Mouse (Mus musculus) forebrain, embryonic 12.5 days (tissue): ENCODE data around the gene Stard10. TPM values are rescaled to one million over a fixed set of nuclear protein-coding genes. Genes with fewer than 3 reads are reported as not detected.

Experiments used
- ATAC-seq: fragments of 200-750 bp; cut with Nextera tagmentation; 2 replicates; pipeline ENCODE4 v1.8.0; 2017; ENCODE audit warnings: moderate TSS enrichment; ENCODE audit not compliant: low FRiP score
- H3K27ac ChIP-seq: fragments of 300-500 bp; sonication (generic); 2 replicates; pipeline ENCODE4 v1.5.1; 2016; ENCODE audit warnings: mild to moderate bottlenecking
- H3K27me3 ChIP-seq: fragments of 300-500 bp; sonication (generic); 2 replicates; pipeline ENCODE4 v1.6.1; 2016; ENCODE audit warnings: mild to moderate bottlenecking
- H3K36me3 ChIP-seq: fragments of 300-500 bp; sonication (generic); replicated peaks from 2 replicates; pipeline ENCODE4 v1.6.1; 2016; ENCODE audit warnings: mild to moderate bottlenecking
- H3K4me1 ChIP-seq: fragments of 300-500 bp; sonication (generic); 2 replicates; pipeline ENCODE4 v1.6.1; 2016
- H3K4me2 ChIP-seq: fragments of 300-500 bp; sonication (generic); 2 replicates; pipeline ENCODE4 v1.6.1; 2016; ENCODE audit warnings: mild to moderate bottlenecking, moderate library complexity
- H3K4me3 ChIP-seq: fragments of 300-500 bp; sonication (generic); replicated peaks from 2 replicates; pipeline ENCODE4 v1.5.1; 2016; ENCODE audit warnings: mild to moderate bottlenecking
- H3K9ac ChIP-seq: fragments of 300-500 bp; sonication (generic); 2 replicates; pipeline ENCODE4 v1.6.1; 2016; ENCODE audit warnings: mild to moderate bottlenecking
- H3K9me3 ChIP-seq: fragments of 300-500 bp; sonication (generic); 2 replicates; pipeline ENCODE4 v1.6.1; 2016
- WGBS: fragments of 180-500 bp; shearing (Covaris S2); methylation state at CpG from one replicate; pipeline ENCODE4 v1.1.7; 2016; 5-methylcytosine and 5-hydroxymethylcytosine counted together
- polyA plus RNA-seq: library from polyadenylated mRNA; unstranded; fragments of >200 nt; fragmentation: Nextera tagmentation; extraction: Ambion mirVana; gene quantifications from 2 replicates; pipeline ENCODE4 v1.2.1, GENCODE M21; 2016

Stard10 gene
- polyA plus RNA-seq, 1 experiment from 2014 or later: 6.2 TPM

GRCm38 (mm10) chr7:101361767-101362166, 44.9 kb downstream of the Stard10 start:
- Histone ChIP-seq H3K4me1 (0 out of 2 replicates have a peak, but pooled peaks cover 2% of the 10 kb centered on the region), H3K36me3 (no peaks in the 10 kb centered on the region), H3K27me3 (no peaks in the 10 kb centered on the region), H3K4me2 (no peak overlapping the region), H3K9me3 (no peaks in the 10 kb centered on the region), H3K4me3 (no peak overlapping the region), H3K9ac (no peak overlapping the region), H3K27ac (no peak overlapping the region)
- ATAC-seq: no peak
- 67% methylated on average over 4 of the region's 4 CpGs for WGBS

- H3K9ac ChIP-seq: no peak overlapping the region
- H3K4me1 ChIP-seq: no peaks in the 10 kb centered on the region
- no peaks in the 10 kb centered on the region for H3K36me3 ChIP-seq
- no peak overlapping the region for H3K4me2 ChIP-seq
- H3K27me3 ChIP-seq: no peaks in the 10 kb centered on the region
- WGBS: 72% methylated on average over 5 of the region's 5 CpGs
- no peak for ATAC-seq
- no peak overlapping the region for H3K4me3 ChIP-seq
- H3K27ac ChIP-seq: no peak overlapping the region
- H3K9me3 ChIP-seq: no peaks in the 10 kb centered on the region
Observed at GRCm38 (mm10) chr7:101362791-101363191, 45.9 kb downstream of the Stard10 start.

DNA sequence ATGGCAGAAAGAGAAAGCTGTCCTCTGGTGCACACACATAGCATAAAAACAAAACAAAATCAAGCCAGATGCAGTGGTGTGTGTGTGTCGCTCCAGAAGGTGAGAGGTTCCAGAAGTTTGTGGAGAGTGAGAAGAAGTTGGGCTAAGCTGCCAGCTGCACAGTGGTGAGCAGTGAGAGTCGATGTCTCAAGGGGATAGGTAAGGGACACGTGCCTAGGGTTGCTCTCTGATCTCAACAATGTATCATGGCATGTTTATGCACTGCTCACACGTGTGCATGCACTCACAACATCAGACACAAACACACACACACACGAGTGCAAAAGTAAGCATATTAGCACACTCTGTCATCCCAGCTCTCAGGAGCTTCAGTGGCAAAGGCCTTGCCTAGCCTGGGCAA, 47.0 kb downstream of the Stard10 start:
- no peaks in the 10 kb centered on the region for H3K4me1 ChIP-seq
- no peaks in the 10 kb centered on the region for H3K27me3 ChIP-seq
- WGBS: 88% methylated on average over 5 of the region's 5 CpGs
- H3K9me3 ChIP-seq: no peaks in the 10 kb centered on the region
- no peak overlapping the region for H3K4me3 ChIP-seq
- no peaks in the 10 kb centered on the region for H3K36me3 ChIP-seq
- no peak for ATAC-seq
- H3K4me2 ChIP-seq: no peak overlapping the region
- H3K27ac ChIP-seq: no peak overlapping the region
- H3K9ac ChIP-seq: no peak overlapping the region

- no peak overlapping the region for H3K4me3 ChIP-seq
- H3K9me3 ChIP-seq: no peaks in the 10 kb centered on the region
- no peaks in the 10 kb centered on the region for H3K36me3 ChIP-seq
- 72% methylated on average over 11 of the region's 11 CpGs for WGBS
- H3K9ac ChIP-seq: no peak overlapping the region
- no peak overlapping the region for H3K4me2 ChIP-seq
- no peak overlapping the region for H3K27ac ChIP-seq
- no peaks in the 10 kb centered on the region for H3K27me3 ChIP-seq
- no peak for ATAC-seq
- no peaks in the 10 kb centered on the region for H3K4me1 ChIP-seq
Observed at GRCm38 (mm10) chr7:101367901-101368852, 51.3 kb downstream of the Stard10 start.

DNA sequence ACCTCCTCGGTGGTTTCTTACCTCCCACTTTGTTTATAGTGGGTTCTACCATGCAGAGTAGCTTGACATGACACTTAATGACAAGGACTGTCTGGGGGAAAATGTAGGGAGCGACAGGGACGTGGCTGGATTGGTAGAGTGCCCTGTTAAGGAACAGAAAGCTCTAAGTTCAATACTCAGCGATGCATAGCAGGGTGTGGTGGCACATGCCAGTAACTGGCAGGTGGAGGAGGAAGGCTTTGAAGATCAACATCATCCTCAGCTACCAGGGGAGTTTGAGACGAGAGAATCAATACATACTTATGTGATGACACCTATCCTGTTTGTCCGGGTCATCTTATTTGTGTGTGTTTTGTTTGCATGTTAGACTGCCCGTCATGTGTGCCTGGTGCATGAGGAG, 52.8 kb downstream of the Stard10 start:
- no peaks in the 10 kb centered on the region for H3K9me3 ChIP-seq
- H3K36me3 ChIP-seq: no peaks in the 10 kb centered on the region
- WGBS: 76% methylated on average over 7 of the region's 7 CpGs
- H3K27me3 ChIP-seq: no peaks in the 10 kb centered on the region
- H3K9ac ChIP-seq: no peak overlapping the region
- H3K27ac ChIP-seq: no peak overlapping the region
- H3K4me2 ChIP-seq: no peak overlapping the region
- ATAC-seq: no peak
- H3K4me3 ChIP-seq: no peak overlapping the region
- no peaks in the 10 kb centered on the region for H3K4me1 ChIP-seq

DNA sequence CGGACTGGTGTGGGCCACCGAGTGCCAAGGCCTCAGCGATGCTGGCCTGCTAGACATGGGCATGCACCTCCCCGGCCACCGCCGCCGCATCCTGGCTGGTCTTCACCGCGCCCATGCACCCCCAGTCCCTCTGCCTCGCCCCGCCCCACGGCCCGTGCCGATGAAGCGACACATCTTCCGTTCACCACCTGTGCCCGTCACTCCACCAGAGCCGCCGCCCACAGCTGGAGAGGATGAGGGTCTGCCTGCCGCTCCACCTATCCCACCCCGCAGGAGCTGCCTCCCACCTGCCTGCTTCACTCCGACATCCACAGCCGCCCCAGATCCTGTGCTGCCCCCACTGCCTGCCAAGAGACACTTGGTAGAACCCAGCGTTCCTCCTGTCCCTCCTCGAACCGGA, 56.2 kb downstream of the Stard10 start:
- Histone ChIP-seq H3K4me2 (no peak overlapping the region), H3K4me1 (peaks cover 6% of the 10 kb centered on the region), H3K9ac (no peak overlapping the region), H3K27ac (no peak overlapping the region), H3K9me3 (no peaks in the 10 kb centered on the region), H3K4me3 (no peak overlapping the region), H3K27me3 (no peaks in the 10 kb centered on the region), H3K36me3 (no peaks in the 10 kb centered on the region)
- WGBS: 87% methylated on average over 25 of the region's 26 CpGs
- no peak for ATAC-seq

DNA sequence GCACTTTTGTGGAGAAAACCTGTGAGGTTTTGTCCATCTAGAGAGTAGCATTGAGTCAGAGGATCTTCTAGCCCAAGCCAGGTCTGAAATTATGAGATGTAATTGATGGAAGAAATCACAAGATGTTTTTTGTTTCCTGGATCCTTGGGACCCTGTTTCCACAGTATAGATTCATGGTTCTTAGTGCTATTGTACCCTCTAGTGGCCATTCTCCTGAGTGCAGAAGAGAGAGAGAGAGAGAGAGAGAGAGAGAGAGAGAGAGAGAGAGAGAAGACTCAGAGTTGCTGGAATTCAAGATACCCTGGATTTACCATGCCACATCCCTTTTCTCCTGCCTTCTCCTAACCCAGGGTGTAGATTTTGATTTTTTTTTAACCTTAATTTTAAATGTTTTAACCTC, 57.3 kb downstream of the Stard10 start:
- Histone ChIP-seq H3K4me3 (no peak overlapping the region), H3K4me2 (no peak overlapping the region), H3K36me3 (no peaks in the 10 kb centered on the region), H3K4me1 (peaks cover 10% of the 10 kb centered on the region), H3K27ac (no peak overlapping the region), H3K27me3 (no peaks in the 10 kb centered on the region), H3K9me3 (no peaks in the 10 kb centered on the region), H3K9ac (no peak overlapping the region)
- ATAC-seq: peak; percentile 64

DNA sequence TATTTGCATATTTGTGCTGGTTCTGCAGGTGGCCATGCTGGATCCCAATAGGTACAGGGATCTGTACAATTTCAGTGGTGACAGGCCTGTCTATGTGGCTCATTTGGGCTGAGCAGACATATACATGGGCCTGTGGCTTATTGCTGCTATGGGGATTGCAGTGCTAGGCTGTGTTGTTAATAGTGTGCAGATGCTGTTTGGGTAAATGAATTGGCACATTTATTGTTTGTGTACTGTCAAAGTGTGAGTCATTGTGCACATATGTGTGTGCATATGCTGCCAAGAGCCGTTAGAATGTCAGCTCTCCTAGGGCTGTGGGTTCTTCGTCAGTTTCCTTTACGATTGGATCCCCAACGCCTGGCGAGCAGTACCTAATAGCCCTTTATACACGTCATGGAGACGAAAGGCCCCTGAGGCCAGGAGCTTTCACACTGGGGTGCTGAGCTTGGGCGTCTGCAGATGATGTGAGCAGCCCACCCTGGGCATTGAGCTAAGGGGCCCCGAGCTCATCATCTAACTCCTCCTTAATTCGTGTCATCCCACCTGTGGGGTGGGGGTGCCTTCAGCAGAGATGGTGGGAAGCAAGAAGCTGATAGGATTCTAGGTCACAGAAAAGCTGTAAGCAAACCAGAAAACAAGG, 59.9 kb downstream of the Stard10 start:
- H3K9ac ChIP-seq: no peak overlapping the region

GRCm38 (mm10) chr7:101377741-101378262, 60.9 kb downstream of the Stard10 start:
- Histone ChIP-seq H3K36me3 (no peaks in the 10 kb centered on the region), H3K4me1 (peaks cover 10% of the 10 kb centered on the region), H3K9me3 (no peaks in the 10 kb centered on the region), H3K4me3 (no peak overlapping the region), H3K27ac (0 out of 2 replicates have a peak overlapping the region, but pooled peaks have one; percentile 25), H3K27me3 (no peaks in the 10 kb centered on the region), H3K9ac (no peak overlapping the region), H3K4me2 (peak overlapping the region; percentile 19)
- 18% methylated on average over 6 of the region's 7 CpGs for WGBS
- peak; percentile 53; the same call in 1 of the 2 replicates for ATAC-seq

More for the DNA sequence above, 59.9 kb downstream of the Stard10 start:
- no peak for ATAC-seq
- Histone ChIP-seq H3K4me2 (no peak overlapping the region), H3K27me3 (no peaks in the 10 kb centered on the region), H3K27ac (no peak overlapping the region), H3K4me1 (peaks cover 10% of the 10 kb centered on the region), H3K9me3 (no peaks in the 10 kb centered on the region), H3K36me3 (no peaks in the 10 kb centered on the region), H3K4me3 (no peak overlapping the region)
- WGBS: 72% methylated on average over 10 of the region's 10 CpGs

GRCm38 (mm10) chr7:101378285-101378684, 61.4 kb downstream of the Stard10 start:
- no peak overlapping the region for H3K4me3 ChIP-seq
- no peaks in the 10 kb centered on the region for H3K36me3 ChIP-seq
- H3K9me3 ChIP-seq: no peaks in the 10 kb centered on the region
- H3K27ac ChIP-seq: 0 out of 2 replicates have a peak overlapping the region, but pooled peaks have one; percentile 25
- H3K4me1 ChIP-seq: peaks cover 10% of the 10 kb centered on the region
- peak overlapping the region; percentile 19 for H3K4me2 ChIP-seq
- no peak for ATAC-seq
- no peak overlapping the region for H3K9ac ChIP-seq
- WGBS: 51% methylated on average over 3 of the region's 3 CpGs
- no peaks in the 10 kb centered on the region for H3K27me3 ChIP-seq

GRCm38 (mm10) chr7:101378796-101379465, 62.0 kb downstream of the Stard10 start:
- Histone ChIP-seq H3K27me3 (no peaks in the 10 kb centered on the region), H3K9me3 (no peaks in the 10 kb centered on the region), H3K27ac (no peak overlapping the region), H3K36me3 (no peaks in the 10 kb centered on the region), H3K4me1 (peaks cover 10% of the 10 kb centered on the region), H3K4me2 (no peak overlapping the region), H3K9ac (no peak overlapping the region), H3K4me3 (no peak overlapping the region)
- no peak for ATAC-seq
- WGBS: 69% methylated on average over 5 of the region's 5 CpGs

DNA sequence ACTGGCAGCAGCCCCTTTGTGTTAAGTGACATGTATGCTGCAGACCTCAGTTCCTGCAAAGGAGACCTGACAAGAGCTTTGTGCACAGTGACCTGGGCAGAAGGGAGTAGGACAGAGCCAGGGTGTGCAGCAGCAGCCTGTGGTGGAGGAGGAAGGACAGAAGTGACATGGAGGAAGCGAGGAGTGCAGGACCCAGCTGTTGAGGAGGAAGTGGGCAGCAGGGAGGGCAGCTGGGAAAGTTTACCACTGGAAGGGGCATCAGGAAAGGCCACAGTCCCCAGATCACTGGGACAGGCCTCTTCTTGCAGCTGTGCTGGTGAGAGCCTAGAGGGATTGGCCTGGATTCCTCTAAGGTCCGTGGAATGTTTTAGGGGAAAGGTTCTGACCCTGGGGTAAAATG, 62.8 kb downstream of the Stard10 start:
- Histone ChIP-seq H3K36me3 (no peaks in the 10 kb centered on the region), H3K27me3 (no peaks in the 10 kb centered on the region), H3K4me3 (no peak overlapping the region), H3K4me2 (no peak overlapping the region), H3K9me3 (no peaks in the 10 kb centered on the region), H3K27ac (no peak overlapping the region), H3K4me1 (peaks cover 10% of the 10 kb centered on the region), H3K9ac (no peak overlapping the region)
- ATAC-seq: no peak
- 77% methylated on average over 2 of the region's 2 CpGs for WGBS
